Mouse (Mus musculus): ENCODE measurements at regions not wholly inside any gene's neighbourhood (a gene's known extent, or its start where the extent isn't known, plus 50 kb on each side); places are given as distances from the start of the nearest gene placed in this dataset.
A peak's percentile ranks its signal among the peaks of the same experiment; 100 is the strongest.
"Not testable (repeated sequence)": the region's sequence is repeated elsewhere in the genome, so short reads cannot be mapped to it uniquely, and the experiment has no call there.

GRCm38 (mm10) chr10:38380388-38380787, 441.2 kb downstream of the Rfpl4b start:
- no peaks in the 10 kb centered on the region for H3K79me2 ChIP-seq (ENCODE audit: control insufficient read depth, insufficient read depth, low read length)
- H3K4me3 ChIP-seq (ENCODE audit: insufficient read depth, low read depth, low read length), result no peak overlapping the region
- 84% methylated on average over 2 of the region's 2 CpGs for WGBS
- no peaks in the 10 kb centered on the region for H3K36me3 ChIP-seq (ENCODE audit: control insufficient read depth, insufficient read depth, low read length)
- no peak overlapping the region for H3K27ac ChIP-seq (replicated peaks; ENCODE audit: insufficient read depth, low read depth, low read length)
- no peaks in the 10 kb centered on the region for H3K27me3 ChIP-seq (ENCODE audit: control insufficient read depth, insufficient read depth, low read length)
- TF ChIP-seq CTCF (IDR thresholded peaks at IDR 0.05; ENCODE audit: low read depth, low read length) (no peak), POLR2A (IDR thresholded peaks at IDR 0.05; ENCODE audit: extremely low read depth, insufficient read depth, low read length) (no peak)
- H3K9ac ChIP-seq (ENCODE audit: low read depth, low read length), result no peak overlapping the region
- 0 out of 2 replicates have a peak, but pooled peaks cover 2% of the 10 kb centered on the region for H3K4me1 ChIP-seq (ENCODE audit: control insufficient read depth, insufficient read depth, low read length)
- DNase-seq (ENCODE audit: extremely low read depth, low read depth, low spot score), result no peak

GRCm38 (mm10) chr10:38366776-38367175, 454.8 kb downstream of the Rfpl4b start:
- 90% methylated on average over 2 of the region's 2 CpGs for WGBS
- H3K4me1 ChIP-seq (ENCODE audit: control insufficient read depth, insufficient read depth, low read length), result no peaks in the 10 kb centered on the region
- H3K79me2 ChIP-seq (ENCODE audit: control insufficient read depth, insufficient read depth, low read length), result no peaks in the 10 kb centered on the region
- no peak for DNase-seq (ENCODE audit: extremely low read depth, low read depth, low spot score)
- H3K4me3 ChIP-seq (ENCODE audit: insufficient read depth, low read depth, low read length), result no peak overlapping the region
- no peak overlapping the region for H3K9ac ChIP-seq (ENCODE audit: low read depth, low read length)
- H3K27me3 ChIP-seq (ENCODE audit: control insufficient read depth, insufficient read depth, low read length), result no peaks in the 10 kb centered on the region
- H3K27ac ChIP-seq (replicated peaks; ENCODE audit: insufficient read depth, low read depth, low read length), result no peak overlapping the region
- H3K36me3 ChIP-seq (ENCODE audit: control insufficient read depth, insufficient read depth, low read length), result no peaks in the 10 kb centered on the region
- no peak for TF ChIP-seq CTCF (IDR thresholded peaks at IDR 0.05; ENCODE audit: low read depth, low read length)
- no peak for TF ChIP-seq POLR2A (IDR thresholded peaks at IDR 0.05; ENCODE audit: extremely low read depth, insufficient read depth, low read length)

- no peaks in the 10 kb centered on the region for H3K79me2 ChIP-seq (ENCODE audit: control insufficient read depth, insufficient read depth, low read length)
- no peaks in the 10 kb centered on the region for H3K36me3 ChIP-seq (ENCODE audit: control insufficient read depth, insufficient read depth, low read length)
- H3K4me1 ChIP-seq (ENCODE audit: control insufficient read depth, insufficient read depth, low read length), result no peaks in the 10 kb centered on the region
- H3K9ac ChIP-seq (ENCODE audit: low read depth, low read length), result no peak overlapping the region
- no peak overlapping the region for H3K4me3 ChIP-seq (ENCODE audit: insufficient read depth, low read depth, low read length)
- WGBS, result 79% methylated on average over 4 of the region's 4 CpGs
- no peak overlapping the region for H3K27ac ChIP-seq (replicated peaks; ENCODE audit: insufficient read depth, low read depth, low read length)
- TF ChIP-seq CTCF (IDR thresholded peaks at IDR 0.05; ENCODE audit: low read depth, low read length) (no peak), POLR2A (IDR thresholded peaks at IDR 0.05; ENCODE audit: extremely low read depth, insufficient read depth, low read length) (no peak)
- no peaks in the 10 kb centered on the region for H3K27me3 ChIP-seq (ENCODE audit: control insufficient read depth, insufficient read depth, low read length)
- DNase-seq (ENCODE audit: extremely low read depth, low read depth, low spot score), result no peak
Measured at GRCm38 (mm10) chr10:38364876-38365275, 456.7 kb downstream of the Rfpl4b start.

GRCm38 (mm10) chr10:38357539-38358232, 463.9 kb downstream of the Rfpl4b start:
- no peak overlapping the region for H3K27ac ChIP-seq (replicated peaks; ENCODE audit: insufficient read depth, low read depth, low read length)
- no peak overlapping the region for H3K4me3 ChIP-seq (ENCODE audit: insufficient read depth, low read depth, low read length)
- H3K9ac ChIP-seq (ENCODE audit: low read depth, low read length), result no peak overlapping the region
- no peaks in the 10 kb centered on the region for H3K27me3 ChIP-seq (ENCODE audit: control insufficient read depth, insufficient read depth, low read length)
- no peaks in the 10 kb centered on the region for H3K36me3 ChIP-seq (ENCODE audit: control insufficient read depth, insufficient read depth, low read length)
- 78% methylated on average over 1 of the region's 1 CpGs for WGBS
- no peak for TF ChIP-seq POLR2A (IDR thresholded peaks at IDR 0.05; ENCODE audit: extremely low read depth, insufficient read depth, low read length)
- no peak for TF ChIP-seq CTCF (IDR thresholded peaks at IDR 0.05; ENCODE audit: low read depth, low read length)
- peak; percentile 42 for DNase-seq (ENCODE audit: extremely low read depth, low read depth, low spot score)
- H3K4me1 ChIP-seq (ENCODE audit: control insufficient read depth, insufficient read depth, low read length), result no peaks in the 10 kb centered on the region
- H3K79me2 ChIP-seq (ENCODE audit: control insufficient read depth, insufficient read depth, low read length), result no peaks in the 10 kb centered on the region

GRCm38 (mm10) chr10:38353973-38354372, 467.6 kb downstream of the Rfpl4b start:
- WGBS, result 77% methylated on average over 2 of the region's 2 CpGs
- Histone ChIP-seq H3K27me3 (ENCODE audit: control insufficient read depth, insufficient read depth, low read length) (no peaks in the 10 kb centered on the region), H3K79me2 (ENCODE audit: control insufficient read depth, insufficient read depth, low read length) (no peaks in the 10 kb centered on the region), H3K36me3 (ENCODE audit: control insufficient read depth, insufficient read depth, low read length) (no peaks in the 10 kb centered on the region), H3K4me3 (ENCODE audit: insufficient read depth, low read depth, low read length) (no peak overlapping the region), H3K4me1 (ENCODE audit: control insufficient read depth, insufficient read depth, low read length) (no peaks in the 10 kb centered on the region), H3K9ac (ENCODE audit: low read depth, low read length) (no peak overlapping the region), H3K27ac (replicated peaks; ENCODE audit: insufficient read depth, low read depth, low read length) (no peak overlapping the region)
- TF ChIP-seq POLR2A (IDR thresholded peaks at IDR 0.05; ENCODE audit: extremely low read depth, insufficient read depth, low read length) (no peak), CTCF (IDR thresholded peaks at IDR 0.05; ENCODE audit: low read depth, low read length) (no peak)
- no peak for DNase-seq (ENCODE audit: extremely low read depth, low read depth, low spot score)

- H3K27me3 ChIP-seq (ENCODE audit: control insufficient read depth, insufficient read depth, low read length), result no peaks in the 10 kb centered on the region
- H3K9ac ChIP-seq (ENCODE audit: low read depth, low read length), result no peak overlapping the region
- no peak overlapping the region for H3K27ac ChIP-seq (replicated peaks; ENCODE audit: insufficient read depth, low read depth, low read length)
- WGBS, result 90% methylated on average over 5 of the region's 5 CpGs
- H3K4me3 ChIP-seq (ENCODE audit: insufficient read depth, low read depth, low read length), result no peak overlapping the region
- no peaks in the 10 kb centered on the region for H3K79me2 ChIP-seq (ENCODE audit: control insufficient read depth, insufficient read depth, low read length)
- no peaks in the 10 kb centered on the region for H3K4me1 ChIP-seq (ENCODE audit: control insufficient read depth, insufficient read depth, low read length)
- DNase-seq (ENCODE audit: extremely low read depth, low read depth, low spot score), result no peak
- TF ChIP-seq POLR2A (IDR thresholded peaks at IDR 0.05; ENCODE audit: extremely low read depth, insufficient read depth, low read length) (no peak), CTCF (IDR thresholded peaks at IDR 0.05; ENCODE audit: low read depth, low read length) (no peak)
- no peaks in the 10 kb centered on the region for H3K36me3 ChIP-seq (ENCODE audit: control insufficient read depth, insufficient read depth, low read length)
Measured at GRCm38 (mm10) chr10:38353526-38353925, 468.1 kb downstream of the Rfpl4b start.

- WGBS, result 16% methylated on average over 8 of the region's 8 CpGs
- not testable (repeated sequence) for H3K79me2 ChIP-seq (ENCODE audit: control insufficient read depth, insufficient read depth, low read length); H3K27ac ChIP-seq (replicated peaks; ENCODE audit: insufficient read depth, low read depth, low read length); H3K36me3 ChIP-seq (ENCODE audit: control insufficient read depth, insufficient read depth, low read length); H3K4me3 ChIP-seq (ENCODE audit: insufficient read depth, low read depth, low read length); H3K27me3 ChIP-seq (ENCODE audit: control insufficient read depth, insufficient read depth, low read length); H3K4me1 ChIP-seq (ENCODE audit: control insufficient read depth, insufficient read depth, low read length); H3K9ac ChIP-seq (ENCODE audit: low read depth, low read length)
- DNase-seq (ENCODE audit: extremely low read depth, low read depth, low spot score), result peak; percentile 72
Measured at GRCm38 (mm10) chr10:38347029-38347428, 474.6 kb downstream of the Rfpl4b start.
